Mouse (Mus musculus): ENCODE measurements around the gene Sars. TPM values are rescaled to one million over a fixed set of nuclear protein-coding genes. Genes with fewer than 3 reads are reported as not detected.

Sars gene
- total and polyA plus RNA-seq, 3 experiments: 373 to 394 (median 377) TPM

DNA sequence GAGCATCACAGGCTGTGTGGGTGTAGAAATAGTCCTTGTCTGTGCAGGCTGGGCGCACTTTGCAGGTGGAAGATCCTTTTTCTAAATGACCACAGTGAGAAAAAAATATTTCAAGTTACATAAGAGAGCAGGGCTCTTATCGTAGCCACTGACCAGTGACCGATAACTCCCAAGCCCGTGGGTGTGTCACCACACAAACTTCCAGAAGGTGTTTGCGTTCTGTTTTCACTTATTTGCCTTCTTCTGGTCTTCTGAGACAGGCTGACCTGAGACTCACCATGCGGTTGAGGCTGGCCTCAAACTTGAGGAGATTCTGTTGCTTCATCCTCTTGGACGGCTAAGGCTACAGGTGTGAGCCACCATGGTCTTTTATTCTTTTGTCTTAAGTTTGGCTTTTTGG lies 30.0 kb upstream of the Sars start:
- in situ Hi-C loops (cut with MboI; ENCODE audit: low pct_ligation_motif_present, low pct_unique_long_range_greater_than_20kb, low sequenced_read_pairs): no loop called here
- dilution Hi-C loops (cut with MboI; ENCODE audit: extremely low pct_ligation_motif_present, extremely low pct_unique_long_range_greater_than_20kb, low sequenced_read_pairs): no loop called here

GRCm38 (mm10) chr3:108467760-108468159 lies 22.8 kb upstream of the Sars start:
- H3K36me3 ChIP-seq (replicated peaks in 1 of 2; ENCODE audit: control insufficient read depth in 1 of 2, insufficient read depth in 1 of 2, low read length in 1 of 2): no peaks in the 10 kb centered on the region
- H3K27ac ChIP-seq (ENCODE audit: insufficient read depth, low read depth): no peak overlapping the region
- dilution Hi-C loops (cut with MboI; ENCODE audit: extremely low pct_ligation_motif_present, extremely low pct_unique_long_range_greater_than_20kb, low sequenced_read_pairs): no loop called here
- TF ChIP-seq POLR2AphosphoS2 (IDR thresholded peaks at IDR 0.05; ENCODE audit: low read depth, low read length) (no peak), ZKSCAN1 (IDR thresholded peaks at IDR 0.05; ENCODE audit: borderline replicate concordance, low read depth, low read length) (no peak), ELF1 (IDR thresholded peaks at IDR 0.05; ENCODE audit: low read depth, low read length) (0 out of 2 replicates have a peak, but pooled peaks have one; percentile 30)
- no peaks in the 10 kb centered on the region for H3K79me2 ChIP-seq (replicated peaks; ENCODE audit: control insufficient read depth, extremely low read depth, insufficient read depth, poor library complexity, severe bottlenecking)
- H3K9me3 ChIP-seq (replicated peaks; ENCODE audit: low read length): no peaks in the 10 kb centered on the region
- H3K27me3 ChIP-seq (replicated peaks): no peaks in the 10 kb centered on the region
- peak; percentile 73 for DNase-seq (ENCODE audit: extremely low read depth)
- in situ Hi-C loops (cut with MboI; ENCODE audit: low pct_ligation_motif_present, low pct_unique_long_range_greater_than_20kb, low sequenced_read_pairs): no loop called here
- peak overlapping the region in 1 of 3 experiments; percentile 22 for H3K4me3 ChIP-seq (replicated peaks in 1 of 3; ENCODE audit: low read depth in 2 of 3, low read length in 2 of 3, poor library complexity in 1 of 3)
- H3K4me1 ChIP-seq (ENCODE audit: control insufficient read depth in 1 of 2, insufficient read depth in 2 of 2): peaks cover 4 to 11% of the 10 kb centered on the region in 2 experiments; a peak in 3 of 4 replicates
- no peak overlapping the region for H3K9ac ChIP-seq (ENCODE audit: insufficient read depth, low read depth)
- peak overlapping the region; percentile 17 for H3K4me2 ChIP-seq (ENCODE audit: insufficient read depth, low read depth, poor library complexity, severe bottlenecking)

More for the DNA sequence above, 30.0 kb upstream of the Sars start:
- no peak for DNase-seq (ENCODE audit: extremely low read depth)
- Histone ChIP-seq H3K4me1 (ENCODE audit: control insufficient read depth in 1 of 2, insufficient read depth in 2 of 2) (no peaks in the 10 kb centered on the region), H3K27me3 (replicated peaks) (peaks cover 3% of the 10 kb centered on the region), H3K9me3 (replicated peaks; ENCODE audit: low read length) (no peaks in the 10 kb centered on the region), H3K79me2 (replicated peaks; ENCODE audit: control insufficient read depth, extremely low read depth, insufficient read depth, poor library complexity, severe bottlenecking) (no peaks in the 10 kb centered on the region), H3K9ac (ENCODE audit: insufficient read depth, low read depth) (no peak overlapping the region), H3K4me3 (replicated peaks in 1 of 3; ENCODE audit: low read depth in 2 of 3, low read length in 2 of 3, poor library complexity in 1 of 3) (no peak overlapping the region), H3K4me2 (ENCODE audit: insufficient read depth, low read depth, poor library complexity, severe bottlenecking) (no peak overlapping the region), H3K36me3 (replicated peaks in 1 of 2; ENCODE audit: control insufficient read depth in 1 of 2, insufficient read depth in 1 of 2, low read length in 1 of 2) (no peaks in the 10 kb centered on the region), H3K27ac (ENCODE audit: insufficient read depth, low read depth) (no peak overlapping the region)
- TF ChIP-seq ZC3H11A (IDR thresholded peaks at IDR 0.05; ENCODE audit: low read depth, low read length) (no peak), E2F4 (IDR thresholded peaks at IDR 0.05; ENCODE audit: insufficient replicate concordance, low read depth, low read length) (no peak), CTCF (conservative IDR thresholded peaks at IDR 0.05 in 1 of 2, IDR thresholded peaks at IDR 0.05 in 1 of 2; ENCODE audit: low read depth in 2 of 2, low read length in 2 of 2) (no peak), NELFE (IDR thresholded peaks at IDR 0.05; ENCODE audit: low read depth, low read length) (no peak), HCFC1 (IDR thresholded peaks at IDR 0.05; ENCODE audit: low read depth, low read length) (no peak), SMC3 (IDR thresholded peaks at IDR 0.05; ENCODE audit: low read depth, low read length) (no peak), JUN (IDR thresholded peaks at IDR 0.05; ENCODE audit: insufficient read depth, low read depth, low read length) (no peak), MAZ (IDR thresholded peaks at IDR 0.05; ENCODE audit: low read depth, low read length) (no peak), USF1 (IDR thresholded peaks at IDR 0.05; ENCODE audit: low read depth, low read length) (no peak), ZMIZ1 (IDR thresholded peaks at IDR 0.05; ENCODE audit: low read depth, low read length) (no peak), ELF1 (IDR thresholded peaks at IDR 0.05; ENCODE audit: low read depth, low read length) (no peak), CHD1 (IDR thresholded peaks at IDR 0.05; ENCODE audit: low read depth, low read length) (no peak), RAD21 (IDR thresholded peaks at IDR 0.05; ENCODE audit: low read depth, low read length) (no peak)

Measured in CH12.LX (cell line).